Mouse (Mus musculus) liver, embryonic 16.5 days (tissue): Measurements from ENCODE around the gene Cabp1. TPM values are rescaled to one million over a fixed set of nuclear protein-coding genes. Genes with fewer than 3 reads are reported as not detected.

Source experiments
- ATAC-seq: fragments of 200-750 bp; cut with Nextera tagmentation; 2 replicates; pipeline ENCODE4 v1.8.0; 2017; ENCODE audit warnings: low read depth, mild to moderate bottlenecking, moderate number of reproducible peaks, moderate library complexity
- H3K27ac ChIP-seq: fragments of 300-500 bp; sonication (generic); 2 replicates; pipeline ENCODE4 v1.5.1; 2014; ENCODE audit warnings: mild to moderate bottlenecking, low read length
- H3K27me3 ChIP-seq: fragments of 300-500 bp; sonication (generic); 2 replicates; pipeline ENCODE4 v1.6.1; 2014; ENCODE audit warnings: low read depth, low read length, mixed read lengths; ENCODE audit not compliant: control insufficient read depth, insufficient read depth
- H3K36me3 ChIP-seq: fragments of 300-500 bp; sonication (generic); 2 replicates; pipeline ENCODE4 v1.6.1; 2014; ENCODE audit warnings: mild to moderate bottlenecking; ENCODE audit not compliant: control insufficient read depth, insufficient read depth
- H3K4me1 ChIP-seq: fragments of 300-500 bp; sonication (generic); 2 replicates; pipeline ENCODE4 v1.6.1; 2014; ENCODE audit warnings: low read depth, low read length, mixed read lengths; ENCODE audit not compliant: control insufficient read depth
- H3K4me2 ChIP-seq: fragments of 300-500 bp; sonication (generic); 2 replicates; pipeline ENCODE4 v1.6.1; 2014; ENCODE audit warnings: low read depth, low read length, mixed read lengths
- H3K4me3 ChIP-seq: fragments of 300-500 bp; sonication (generic); 2 replicates; pipeline ENCODE4 v1.5.1; 2014; ENCODE audit warnings: low read depth, mild to moderate bottlenecking, low read length
- H3K9ac ChIP-seq: fragments of 300-500 bp; sonication (generic); 2 replicates; pipeline ENCODE4 v1.6.1; 2014; ENCODE audit warnings: low read depth, low read length
- H3K9me3 ChIP-seq: fragments of 300-500 bp; sonication (generic); replicated peaks from 2 replicates; pipeline ENCODE4 v1.6.1; 2016; ENCODE audit warnings: low read length; ENCODE audit not compliant: control insufficient read depth
- whole genome bisulfite sequencing: fragments of 180-500 bp; shearing (Covaris S2); extraction: QIAGEN DNeasy Blood & Tissue Kit; methylation state at CpG from one replicate; pipeline ENCODE4 v1.1.7; 2014; ENCODE audit not compliant: insufficient replicate concordance; 5-methylcytosine and 5-hydroxymethylcytosine counted together
- polyA plus RNA-seq: library from polyadenylated mRNA; unstranded; fragments of >200 nt; fragmentation: Nextera tagmentation; extraction: Ambion mirVana; gene quantifications from 2 replicates; pipeline ENCODE4 v1.2.1, GENCODE M21; 2015

Gene Cabp1
- polyA plus RNA-seq, 1 experiment from 2014 or later, result 0.13 TPM

DNA sequence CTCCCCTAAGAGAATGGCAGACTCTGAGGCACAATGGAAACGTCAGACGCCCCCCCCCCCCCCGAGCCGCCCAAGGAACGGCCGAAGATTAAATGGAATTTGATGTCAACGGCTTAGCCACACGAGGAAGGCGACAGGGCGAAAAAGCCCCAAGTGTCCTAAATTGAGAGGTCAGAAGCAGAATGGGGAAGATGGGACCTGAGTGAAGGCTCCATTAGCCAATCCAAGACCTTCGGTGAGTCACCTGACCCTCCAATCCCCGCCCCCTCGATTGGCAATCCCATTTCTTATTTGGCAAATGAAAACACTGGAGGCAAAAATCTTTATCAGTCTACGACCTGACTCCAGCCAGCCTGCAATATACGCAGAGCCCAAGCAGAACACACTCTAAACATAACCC lies 9.5 kb downstream of the Cabp1 start:
- H3K36me3 ChIP-seq, result no peaks in the 10 kb centered on the region
- peaks cover 44% of the 10 kb centered on the region for H3K27me3 ChIP-seq
- peaks cover 6% of the 10 kb centered on the region for H3K4me1 ChIP-seq
- H3K4me2 ChIP-seq, result no peak overlapping the region
- 30% methylated on average over 15 of the region's 15 CpGs for WGBS
- H3K9ac ChIP-seq, result no peak overlapping the region
- no peak for ATAC-seq
- H3K27ac ChIP-seq, result no peak overlapping the region
- H3K9me3 ChIP-seq, result no peaks in the 10 kb centered on the region
- H3K4me3 ChIP-seq, result no peak overlapping the region

- 28% methylated on average over 10 of the region's 10 CpGs for WGBS
- Histone ChIP-seq H3K9me3 (no peaks in the 10 kb centered on the region), H3K9ac (no peak overlapping the region), H3K4me1 (peaks cover 6% of the 10 kb centered on the region), H3K4me2 (no peak overlapping the region), H3K36me3 (no peaks in the 10 kb centered on the region), H3K27me3 (peaks cover 32% of the 10 kb centered on the region), H3K27ac (no peak overlapping the region), H3K4me3 (no peak overlapping the region)
- no peak for ATAC-seq
Observed at GRCm38 (mm10) chr5:115183482-115183881, 10.7 kb downstream of the Cabp1 start.

- Histone ChIP-seq H3K4me1 (peaks cover 6% of the 10 kb centered on the region), H3K27ac (no peak overlapping the region), H3K9ac (no peak overlapping the region), H3K4me3 (no peak overlapping the region), H3K9me3 (no peaks in the 10 kb centered on the region), H3K36me3 (no peaks in the 10 kb centered on the region), H3K27me3 (peaks cover 31% of the 10 kb centered on the region), H3K4me2 (no peak overlapping the region)
- WGBS, result 51% methylated on average over 8 of the region's 8 CpGs
- ATAC-seq, result no peak
Observed at GRCm38 (mm10) chr5:115182925-115183324, 11.3 kb downstream of the Cabp1 start.

- Histone ChIP-seq H3K27me3 (peaks cover 18% of the 10 kb centered on the region), H3K9ac (no peak overlapping the region), H3K27ac (no peak overlapping the region), H3K4me1 (no peaks in the 10 kb centered on the region; the same call in 1 of the 2 replicates), H3K4me2 (no peak overlapping the region), H3K36me3 (no peaks in the 10 kb centered on the region), H3K4me3 (no peak overlapping the region), H3K9me3 (no peaks in the 10 kb centered on the region)
- ATAC-seq, result no peak
- WGBS, result 57% methylated on average over 13 of the region's 13 CpGs
Observed at GRCm38 (mm10) chr5:115181248-115181940, 12.8 kb downstream of the Cabp1 start.

DNA sequence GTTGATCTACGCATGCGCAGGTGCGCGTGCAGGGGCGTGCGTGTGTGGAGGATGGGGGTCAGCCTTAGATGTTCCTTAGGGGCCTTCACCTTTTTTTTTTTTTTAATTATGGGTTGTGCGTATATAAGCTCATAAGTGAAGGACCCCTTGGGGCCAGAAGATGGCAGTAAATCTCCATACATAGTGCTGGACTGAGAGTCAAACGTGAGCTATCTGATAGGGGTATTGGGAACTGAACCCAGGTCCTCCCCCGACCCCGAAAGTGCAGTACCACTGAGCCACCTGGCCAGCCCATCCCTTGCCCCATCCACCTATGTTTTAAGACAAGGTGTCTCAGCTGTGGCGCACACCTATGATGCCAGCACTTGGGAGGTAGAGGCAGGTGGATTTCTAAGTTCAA lies 14.6 kb downstream of the Cabp1 start:
- no peak overlapping the region for H3K27ac ChIP-seq
- H3K9ac ChIP-seq, result no peak overlapping the region
- H3K4me3 ChIP-seq, result no peak overlapping the region
- H3K36me3 ChIP-seq, result no peaks in the 10 kb centered on the region
- no peaks in the 10 kb centered on the region for H3K9me3 ChIP-seq
- WGBS, result 76% methylated on average over 11 of the region's 11 CpGs
- no peak for ATAC-seq
- H3K4me2 ChIP-seq, result no peak overlapping the region
- peaks cover 10% of the 10 kb centered on the region for H3K27me3 ChIP-seq
- no peaks in the 10 kb centered on the region; the same call in 1 of the 2 replicates for H3K4me1 ChIP-seq

DNA sequence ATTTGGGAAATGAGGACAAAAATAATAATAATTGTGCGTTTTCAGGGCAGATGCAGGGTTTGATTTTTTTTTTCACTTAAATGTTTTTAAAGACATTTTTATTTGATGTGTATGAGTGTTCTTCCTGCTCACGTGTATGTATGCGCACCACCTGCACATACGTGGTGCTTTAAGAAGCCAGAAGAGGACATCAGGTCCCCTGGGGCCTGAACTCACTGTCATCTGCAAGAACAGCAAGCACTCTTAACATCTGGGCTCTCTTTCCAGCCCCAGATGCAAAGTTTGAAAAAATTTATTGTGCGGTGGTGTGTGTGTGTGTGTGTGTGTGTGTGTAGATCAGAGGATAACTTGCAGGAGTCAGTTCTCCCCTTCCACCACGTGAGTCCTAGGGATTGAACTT lies 16.3 kb downstream of the Cabp1 start:
- no peaks in the 10 kb centered on the region for H3K36me3 ChIP-seq
- 77% methylated on average over 6 of the region's 6 CpGs for WGBS
- peaks cover 1% of the 10 kb centered on the region; the same call in 1 of the 2 replicates for H3K27me3 ChIP-seq
- H3K9ac ChIP-seq, result no peak overlapping the region
- no peak overlapping the region for H3K4me2 ChIP-seq
- no peak overlapping the region for H3K27ac ChIP-seq
- no peaks in the 10 kb centered on the region for H3K9me3 ChIP-seq
- H3K4me1 ChIP-seq, result no peaks in the 10 kb centered on the region
- no peak for ATAC-seq
- H3K4me3 ChIP-seq, result no peak overlapping the region

GRCm38 (mm10) chr5:115174554-115174953 lies 19.6 kb downstream of the Cabp1 start:
- no peaks in the 10 kb centered on the region for H3K27me3 ChIP-seq
- no peaks in the 10 kb centered on the region for H3K36me3 ChIP-seq
- no peak overlapping the region for H3K4me3 ChIP-seq
- no peak overlapping the region for H3K4me2 ChIP-seq
- ATAC-seq, result no peak
- WGBS, result 85% methylated on average over 1 of the region's 1 CpGs
- H3K9ac ChIP-seq, result no peak overlapping the region
- H3K4me1 ChIP-seq, result no peaks in the 10 kb centered on the region
- no peak overlapping the region for H3K27ac ChIP-seq
- no peaks in the 10 kb centered on the region for H3K9me3 ChIP-seq

DNA sequence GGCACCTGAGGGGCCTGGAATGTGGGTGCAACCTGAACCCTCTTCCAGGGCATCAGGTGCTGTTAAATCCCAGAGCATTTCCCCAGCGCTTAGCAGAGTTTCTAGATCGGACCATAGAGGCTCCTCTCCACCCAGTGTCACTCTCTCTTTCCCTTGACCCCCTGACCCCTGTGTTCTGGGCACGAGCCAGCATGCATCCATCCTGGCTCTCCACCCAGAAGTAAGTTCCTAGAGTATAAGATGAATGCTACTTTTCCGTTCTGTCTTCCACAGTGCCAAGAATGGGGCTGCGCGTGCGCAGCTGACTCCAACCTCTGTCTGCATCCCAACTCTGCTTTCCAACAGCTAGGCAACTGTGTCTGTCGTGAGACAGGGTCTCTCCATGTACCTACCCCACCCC lies 24.0 kb downstream of the Cabp1 start:
- H3K27me3 ChIP-seq, result no peaks in the 10 kb centered on the region
- no peak overlapping the region for H3K27ac ChIP-seq
- H3K4me3 ChIP-seq, result no peak overlapping the region
- no peaks in the 10 kb centered on the region for H3K36me3 ChIP-seq
- no peak overlapping the region for H3K9ac ChIP-seq
- no peak overlapping the region for H3K4me2 ChIP-seq
- no peaks in the 10 kb centered on the region for H3K9me3 ChIP-seq
- no peak for ATAC-seq
- H3K4me1 ChIP-seq, result peaks cover 4% of the 10 kb centered on the region; the same call in 1 of the 2 replicates
- 84% methylated on average over 8 of the region's 8 CpGs for WGBS

GRCm38 (mm10) chr5:115168641-115169415 lies 25.4 kb downstream of the Cabp1 start:
- Histone ChIP-seq H3K4me2 (no peak overlapping the region), H3K27ac (no peak overlapping the region), H3K36me3 (no peaks in the 10 kb centered on the region), H3K4me3 (no peak overlapping the region), H3K4me1 (peaks cover 4% of the 10 kb centered on the region; the same call in 1 of the 2 replicates), H3K9ac (no peak overlapping the region), H3K27me3 (no peaks in the 10 kb centered on the region), H3K9me3 (no peaks in the 10 kb centered on the region)
- WGBS, result 45% methylated on average over 27 of the region's 27 CpGs
- no peak for ATAC-seq
